In genomic region chr4:31728149-31728516, GRCm38 (mm10) we compare ENCODE assay signal across 18 mouse cellular contexts.
"Had no signal": no experiment of that assay in that cellular context is flagged by ENCODE, and none has a peak within 500 bp of the region (broad histone marks: within the 10 kb centered on the region; RNA-seq: fewer than 3 reads in every experiment).

No protein-coding gene starts in this region.

- H3K4me1 ChIP-seq: midbrain, embryonic 10.5 days; neural tube, embryonic 15.5 days had no signal

- H3K4me3 ChIP-seq: midbrain, embryonic 10.5 days; midbrain, embryonic 13.5 days; myocyte; neural tube, embryonic 13.5 days; neural tube, embryonic 15.5 days had no signal

- H3K27me3 ChIP-seq: midbrain, embryonic 13.5 days; neural tube, embryonic 13.5 days; neural tube, embryonic 15.5 days had no signal

- H3K9me3 ChIP-seq: midbrain, embryonic 10.5 days; midbrain, embryonic 13.5 days; neural tube, embryonic 13.5 days; neural tube, embryonic 15.5 days had no signal

- DNase-seq: lung, adult 18-20 months; lung, embryonic 14.5 days; lung, postnatal 10 days; lung, postnatal 4 days; retina, postnatal 1 day; right cerebral cortex, adult 18-20 months; right cerebral cortex, postnatal 25 days; right cerebral cortex, postnatal 4 days; spleen, adult 18-20 months; thymus, adult 18-20 months; thymus, postnatal 14 days; thymus, postnatal 36 days had no signal

- ATAC-seq: midbrain, embryonic 16.5 days had no signal

- H3K36me3 ChIP-seq: midbrain, embryonic 10.5 days; midbrain, embryonic 13.5 days; neural tube, embryonic 13.5 days; neural tube, embryonic 15.5 days had no signal

- H3K27ac ChIP-seq: midbrain, embryonic 10.5 days; midbrain, embryonic 13.5 days; neural tube, embryonic 13.5 days; neural tube, embryonic 15.5 days had no signal

- H3K9ac ChIP-seq: lung, embryonic 14.5 days; midbrain, embryonic 13.5 days; neural tube, embryonic 13.5 days; neural tube, embryonic 15.5 days had no signal

- H3K4me2 ChIP-seq: lung, embryonic 14.5 days; midbrain, embryonic 13.5 days; neural tube, embryonic 13.5 days; neural tube, embryonic 15.5 days had no signal
